Mouse (Mus musculus): ENCODE results near the gene Adam19. TPM values are rescaled to one million over a fixed set of nuclear protein-coding genes. Genes with fewer than 3 reads are reported as not detected.

Adam19 gene
- polyA plus RNA-seq, 1 experiment from 2014 or later = 9.3 TPM

DNA sequence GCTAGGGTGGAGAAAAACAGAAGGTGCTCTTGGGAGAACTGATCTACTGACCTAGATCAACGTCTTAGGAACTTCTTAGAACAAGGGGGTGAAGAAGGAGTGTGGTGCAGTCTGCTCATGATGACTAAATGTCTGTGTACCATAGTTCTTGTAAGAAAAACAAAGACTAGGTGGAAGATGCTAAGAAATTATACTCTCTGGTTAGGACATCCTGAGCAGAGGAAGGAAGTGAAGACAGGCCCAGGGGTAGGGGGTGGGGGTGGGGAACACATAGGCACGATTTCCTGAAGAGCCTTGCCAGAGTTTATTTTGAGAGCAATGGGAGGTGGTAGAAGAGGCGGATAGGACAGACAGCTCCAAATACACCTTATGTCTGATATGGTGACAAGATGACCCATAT, 27.6 kb downstream of the Adam19 start:
- WGBS = 73% methylated on average over 3 of the region's 3 CpGs
- H3K4me1 ChIP-seq = peaks cover 6% of the 10 kb centered on the region; the same call in 1 of the 2 replicates
- H3K4me3 ChIP-seq = no peak overlapping the region
- no peak for DNase-seq (ENCODE audit: low spot score)
- H3K27me3 ChIP-seq (ENCODE audit: low read depth, poor library complexity, severe bottlenecking) = no peaks in the 10 kb centered on the region
- H3K36me3 ChIP-seq = no peaks in the 10 kb centered on the region
- H3K27ac ChIP-seq (replicated peaks) = no peak overlapping the region
- H3K9me3 ChIP-seq (replicated peaks) = no peaks in the 10 kb centered on the region

DNA sequence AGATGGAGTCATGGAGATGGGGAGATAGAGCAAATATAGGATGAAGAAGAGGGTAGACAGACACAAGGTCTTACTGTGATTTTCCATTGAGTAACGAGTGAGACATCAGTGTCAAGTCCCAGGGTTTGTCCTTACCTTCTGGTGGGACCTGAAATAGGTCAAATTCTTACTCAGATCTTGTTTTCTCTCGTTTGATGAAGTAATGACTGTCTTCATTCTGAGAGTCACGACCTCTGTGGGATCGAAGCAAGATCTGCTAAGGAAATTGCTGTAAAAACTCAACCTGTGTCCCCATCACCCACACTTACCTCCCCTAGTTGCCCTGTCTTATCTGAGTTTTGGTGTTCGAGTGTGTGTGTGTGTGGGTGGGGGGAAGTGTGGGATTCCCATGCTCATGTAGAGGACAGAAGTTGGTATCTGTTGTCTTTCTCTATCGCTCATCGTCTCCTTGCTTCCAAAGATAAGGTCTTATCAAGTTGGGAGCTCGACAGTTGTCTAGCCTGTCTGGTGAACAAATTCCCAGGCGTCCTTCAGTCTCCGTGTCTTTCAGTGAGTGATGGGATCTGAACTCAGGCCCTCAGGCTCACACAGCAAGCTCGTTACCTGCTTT, 28.1 kb downstream of the Adam19 start:
- WGBS = 87% methylated on average over 11 of the region's 11 CpGs
- Histone ChIP-seq H3K27ac (replicated peaks) (no peak overlapping the region), H3K27me3 (ENCODE audit: low read depth, poor library complexity, severe bottlenecking) (no peaks in the 10 kb centered on the region), H3K4me3 (no peak overlapping the region), H3K36me3 (no peaks in the 10 kb centered on the region), H3K4me1 (peaks cover 6% of the 10 kb centered on the region; the same call in 1 of the 2 replicates), H3K9me3 (replicated peaks) (no peaks in the 10 kb centered on the region)
- no peak for DNase-seq (ENCODE audit: low spot score)

DNA sequence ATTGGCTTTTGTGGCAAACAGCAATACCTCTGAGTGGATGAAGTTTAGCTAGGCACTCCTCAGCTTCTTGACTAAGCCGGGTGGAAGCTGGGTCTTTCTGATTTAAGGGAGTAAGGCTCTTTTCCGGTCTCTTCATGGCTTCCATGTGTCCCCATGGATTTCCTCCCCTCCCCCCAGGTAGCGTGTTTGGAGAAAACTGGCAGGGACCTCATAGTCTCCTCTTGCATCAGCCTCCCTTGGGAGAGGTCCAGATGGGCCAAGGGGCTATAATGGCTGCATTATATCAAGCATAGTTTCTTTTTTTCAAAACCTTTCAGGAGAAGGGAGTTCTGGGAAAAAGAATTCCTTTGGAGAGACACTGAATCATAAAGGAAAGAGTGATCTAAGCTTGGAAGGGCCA, 28.8 kb downstream of the Adam19 start:
- Histone ChIP-seq H3K4me1 (peaks cover 6% of the 10 kb centered on the region; the same call in 1 of the 2 replicates), H3K4me3 (no peak overlapping the region), H3K27ac (replicated peaks) (no peak overlapping the region), H3K27me3 (ENCODE audit: low read depth, poor library complexity, severe bottlenecking) (no peaks in the 10 kb centered on the region), H3K9me3 (replicated peaks) (no peaks in the 10 kb centered on the region), H3K36me3 (no peaks in the 10 kb centered on the region)
- no peak for DNase-seq (ENCODE audit: low spot score)
- 88% methylated on average over 3 of the region's 3 CpGs for WGBS

DNA sequence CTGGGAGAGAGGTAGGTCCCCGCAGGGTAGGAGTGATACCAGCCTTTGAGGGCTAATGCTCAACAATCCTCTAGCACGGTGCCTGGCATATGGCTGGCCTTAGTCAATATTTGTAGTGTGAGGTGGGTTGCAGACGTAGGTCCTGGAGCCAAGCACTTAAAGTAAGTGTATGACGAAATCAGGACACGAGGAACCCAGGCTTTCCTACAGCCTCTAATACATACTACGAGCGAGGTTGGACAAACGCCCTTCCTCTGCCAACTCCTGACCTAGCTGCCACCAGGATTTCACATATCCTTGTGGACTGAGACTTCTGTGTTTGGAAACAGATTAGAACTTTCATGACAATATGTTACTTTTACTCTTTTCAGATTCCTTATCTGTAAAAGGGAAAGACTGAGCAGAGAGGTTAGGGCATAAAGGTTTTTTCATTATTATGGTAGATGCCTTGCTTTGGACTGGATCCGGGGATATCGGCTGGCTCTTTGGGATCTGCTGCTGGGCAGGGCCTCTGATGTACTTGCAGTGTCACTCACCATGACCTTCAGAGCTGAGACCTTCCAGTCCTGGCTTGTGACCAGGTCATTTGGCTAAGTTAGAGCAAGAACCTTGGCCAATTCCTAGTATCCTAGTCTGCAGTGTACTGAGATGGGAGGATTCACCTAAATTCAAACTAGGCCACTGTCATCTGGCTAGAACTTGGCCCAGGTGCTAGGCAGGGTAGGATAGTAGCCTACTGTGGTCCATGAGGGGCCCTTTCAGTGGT, 29.8 kb downstream of the Adam19 start:
- H3K4me1 ChIP-seq = peaks cover 6% of the 10 kb centered on the region; the same call in 1 of the 2 replicates
- DNase-seq (ENCODE audit: low spot score) = no peak
- WGBS = 88% methylated on average over 10 of the region's 10 CpGs
- no peaks in the 10 kb centered on the region for H3K36me3 ChIP-seq
- no peaks in the 10 kb centered on the region for H3K27me3 ChIP-seq (ENCODE audit: low read depth, poor library complexity, severe bottlenecking)
- H3K27ac ChIP-seq (replicated peaks) = no peak overlapping the region
- no peak overlapping the region for H3K4me3 ChIP-seq
- no peaks in the 10 kb centered on the region for H3K9me3 ChIP-seq (replicated peaks)

DNA sequence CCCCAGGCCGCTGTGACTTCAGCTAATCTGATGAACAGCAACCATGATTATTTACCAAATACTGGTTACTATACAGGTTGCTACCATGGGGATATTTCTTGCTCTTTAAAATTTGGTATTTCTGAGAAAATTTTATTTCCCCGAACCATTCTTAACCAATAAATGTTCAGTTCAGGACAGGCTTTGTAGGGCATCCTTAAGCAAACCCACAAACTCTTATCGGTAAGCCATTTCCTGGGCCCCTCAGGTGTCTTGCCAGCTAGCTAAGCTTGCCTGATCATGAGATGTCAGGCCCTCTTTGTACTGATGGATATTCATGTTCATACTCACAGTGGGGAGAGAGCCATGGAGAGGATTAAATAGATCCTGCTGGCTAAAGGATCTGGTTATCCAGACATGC, 30.7 kb downstream of the Adam19 start:
- Histone ChIP-seq H3K27me3 (ENCODE audit: low read depth, poor library complexity, severe bottlenecking) (no peaks in the 10 kb centered on the region), H3K4me1 (peaks cover 6% of the 10 kb centered on the region; the same call in 1 of the 2 replicates), H3K27ac (replicated peaks) (no peak overlapping the region), H3K9me3 (replicated peaks) (no peaks in the 10 kb centered on the region), H3K4me3 (no peak overlapping the region), H3K36me3 (no peaks in the 10 kb centered on the region)
- no peak for DNase-seq (ENCODE audit: low spot score)
- WGBS = 97% methylated on average over 3 of the region's 3 CpGs

DNA sequence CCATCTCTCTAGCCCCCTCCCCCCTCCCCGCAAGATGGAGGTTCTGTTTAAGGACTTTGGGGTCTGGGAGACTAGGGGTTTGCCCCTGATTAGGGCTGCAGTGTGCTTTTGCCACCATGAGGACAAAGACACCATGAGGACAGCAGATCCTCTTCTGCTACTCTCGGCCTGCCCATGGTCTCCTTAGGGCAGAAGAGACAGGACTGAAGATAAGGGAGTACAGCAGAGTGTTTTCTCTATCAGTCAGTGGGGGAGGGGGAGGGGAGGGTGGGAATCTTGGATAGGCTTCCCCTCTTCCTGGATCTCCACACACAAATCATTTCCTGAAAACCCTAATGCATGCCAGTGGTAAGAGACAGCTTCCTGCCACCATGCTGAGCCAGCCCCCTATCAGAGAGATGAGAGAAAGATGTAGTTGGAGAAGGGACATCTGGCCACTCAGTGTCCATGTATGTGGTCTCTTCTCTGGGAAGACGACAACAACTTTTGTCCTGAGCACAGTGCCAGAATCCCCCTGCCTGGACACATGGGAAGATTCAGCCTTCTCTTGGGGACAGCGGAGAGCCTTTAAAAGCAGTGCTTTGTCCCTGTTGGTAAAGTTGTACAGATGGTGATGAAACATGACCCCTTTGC, 33.4 kb downstream of the Adam19 start:
- DNase-seq (ENCODE audit: low spot score) = no peak
- H3K27ac ChIP-seq (replicated peaks) = no peak overlapping the region

DNA sequence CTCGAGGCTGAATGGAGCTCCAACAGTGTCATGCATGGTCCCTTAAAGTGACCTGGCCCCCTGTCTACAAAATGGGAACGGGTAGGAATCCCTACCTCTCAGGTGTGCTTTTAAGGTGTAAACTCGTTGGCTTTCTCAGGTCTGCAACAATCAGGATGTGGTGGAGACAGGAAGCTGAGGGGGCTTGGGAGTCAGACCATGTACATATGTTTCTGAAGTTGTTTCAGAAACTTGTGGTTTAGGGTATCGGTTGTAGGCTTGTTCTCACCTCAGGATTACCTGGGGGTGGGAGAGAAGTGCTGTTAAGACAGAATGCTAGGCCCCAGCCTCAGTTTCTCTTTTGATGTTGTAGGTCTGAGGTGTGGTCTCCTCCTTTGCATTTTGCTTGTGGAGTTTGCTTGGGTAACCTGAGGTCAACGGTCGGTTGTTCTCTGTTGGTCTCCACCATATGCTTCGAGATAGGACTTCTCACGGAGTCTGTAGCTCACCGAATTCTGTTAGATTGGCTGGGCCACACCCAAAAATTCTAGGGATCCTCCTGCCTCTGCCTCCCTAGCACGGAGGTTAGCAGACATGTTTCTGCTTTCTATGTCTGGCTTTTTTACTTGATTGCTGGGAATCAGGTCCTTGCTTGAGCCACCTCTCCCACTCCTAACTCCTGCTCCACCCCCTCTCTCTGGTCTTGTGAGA, 34.4 kb downstream of the Adam19 start:
- 92% methylated on average over 10 of the region's 10 CpGs for WGBS
- H3K9me3 ChIP-seq (replicated peaks) = no peaks in the 10 kb centered on the region
- H3K27ac ChIP-seq (replicated peaks) = no peak overlapping the region
- H3K4me3 ChIP-seq = no peak overlapping the region
- peaks cover 3% of the 10 kb centered on the region; the same call in 1 of the 2 replicates for H3K36me3 ChIP-seq
- peaks cover 6% of the 10 kb centered on the region; the same call in 1 of the 2 replicates for H3K4me1 ChIP-seq
- no peaks in the 10 kb centered on the region for H3K27me3 ChIP-seq (ENCODE audit: low read depth, poor library complexity, severe bottlenecking)
- DNase-seq (ENCODE audit: low spot score) = no peak

More for the DNA sequence above, 33.4 kb downstream of the Adam19 start:
- Histone ChIP-seq H3K27me3 (ENCODE audit: low read depth, poor library complexity, severe bottlenecking) (no peaks in the 10 kb centered on the region), H3K36me3 (no peaks in the 10 kb centered on the region), H3K4me1 (peaks cover 6% of the 10 kb centered on the region; the same call in 1 of the 2 replicates), H3K4me3 (no peak overlapping the region), H3K9me3 (replicated peaks) (no peaks in the 10 kb centered on the region)
- WGBS = 86% methylated on average over 4 of the region's 4 CpGs

DNA sequence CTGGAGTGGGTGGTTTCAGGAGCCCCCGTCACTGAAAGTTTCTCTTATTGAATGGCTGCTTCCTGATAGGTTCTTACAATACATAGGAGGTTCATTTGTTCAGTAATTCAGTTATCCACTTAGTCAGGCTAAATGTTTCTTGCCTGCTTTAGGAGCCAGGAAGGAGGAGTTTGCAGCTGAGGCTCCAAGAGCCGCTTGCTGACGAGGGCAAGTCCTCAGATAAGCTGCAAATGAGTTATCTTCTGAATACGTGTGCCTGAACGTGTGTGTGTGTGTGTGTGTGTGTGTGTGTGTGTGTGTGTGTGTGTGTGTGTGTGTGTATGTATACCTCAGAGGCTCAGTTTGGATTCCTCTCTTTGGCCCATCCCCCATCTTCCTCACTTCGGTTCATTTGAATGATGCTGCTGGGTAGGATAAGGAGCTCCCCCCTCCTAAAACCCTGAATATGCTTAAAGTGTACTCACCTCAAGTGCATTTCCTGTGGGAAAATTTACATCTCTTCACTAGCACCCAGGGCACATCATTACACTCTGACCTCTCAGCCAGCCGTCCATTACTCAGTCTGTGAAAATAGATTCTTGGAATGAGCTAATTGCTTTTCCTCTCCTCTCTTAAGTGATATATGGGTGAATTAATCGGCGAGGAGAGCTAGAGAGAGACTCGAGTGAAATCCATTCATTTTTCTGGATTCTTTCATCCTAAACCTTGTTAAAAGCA, 35.3 kb downstream of the Adam19 start:
- H3K36me3 ChIP-seq = peaks cover 8% of the 10 kb centered on the region; the same call in 1 of the 2 replicates
- peaks cover 6% of the 10 kb centered on the region; the same call in 1 of the 2 replicates for H3K4me1 ChIP-seq
- H3K4me3 ChIP-seq = no peak overlapping the region
- no peak overlapping the region for H3K27ac ChIP-seq (replicated peaks)
- no peaks in the 10 kb centered on the region for H3K27me3 ChIP-seq (ENCODE audit: low read depth, poor library complexity, severe bottlenecking)
- no peaks in the 10 kb centered on the region for H3K9me3 ChIP-seq (replicated peaks)
- WGBS = 81% methylated on average over 10 of the region's 10 CpGs
- no peak for DNase-seq (ENCODE audit: low spot score)

DNA sequence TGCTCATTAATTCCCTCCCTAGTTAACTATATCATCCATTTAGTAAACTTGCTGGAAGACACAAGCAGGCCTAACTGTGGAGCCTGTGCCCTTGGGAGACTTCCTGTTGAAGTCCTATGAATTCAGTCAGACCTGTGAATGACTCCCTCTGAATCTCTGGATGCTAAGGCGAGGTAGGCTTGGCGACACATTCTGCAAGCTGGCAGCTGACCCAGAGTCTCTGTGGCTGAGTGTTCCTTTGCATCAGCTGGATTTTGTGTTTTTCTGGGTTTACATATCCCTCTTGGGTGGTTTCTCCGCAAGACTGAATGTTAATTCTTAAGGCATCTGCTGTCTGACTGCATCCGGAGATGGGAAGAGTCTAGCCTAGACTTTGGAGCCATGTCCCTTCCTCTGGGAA, 36.3 kb downstream of the Adam19 start:
- Histone ChIP-seq H3K9me3 (replicated peaks) (no peaks in the 10 kb centered on the region), H3K36me3 (peaks cover 8% of the 10 kb centered on the region; the same call in 1 of the 2 replicates), H3K27ac (replicated peaks) (no peak overlapping the region), H3K4me1 (no peaks in the 10 kb centered on the region; the same call in 1 of the 2 replicates), H3K27me3 (ENCODE audit: low read depth, poor library complexity, severe bottlenecking) (no peaks in the 10 kb centered on the region), H3K4me3 (no peak overlapping the region)
- DNase-seq (ENCODE audit: low spot score) = no peak
- 85% methylated on average over 4 of the region's 4 CpGs for WGBS

DNA sequence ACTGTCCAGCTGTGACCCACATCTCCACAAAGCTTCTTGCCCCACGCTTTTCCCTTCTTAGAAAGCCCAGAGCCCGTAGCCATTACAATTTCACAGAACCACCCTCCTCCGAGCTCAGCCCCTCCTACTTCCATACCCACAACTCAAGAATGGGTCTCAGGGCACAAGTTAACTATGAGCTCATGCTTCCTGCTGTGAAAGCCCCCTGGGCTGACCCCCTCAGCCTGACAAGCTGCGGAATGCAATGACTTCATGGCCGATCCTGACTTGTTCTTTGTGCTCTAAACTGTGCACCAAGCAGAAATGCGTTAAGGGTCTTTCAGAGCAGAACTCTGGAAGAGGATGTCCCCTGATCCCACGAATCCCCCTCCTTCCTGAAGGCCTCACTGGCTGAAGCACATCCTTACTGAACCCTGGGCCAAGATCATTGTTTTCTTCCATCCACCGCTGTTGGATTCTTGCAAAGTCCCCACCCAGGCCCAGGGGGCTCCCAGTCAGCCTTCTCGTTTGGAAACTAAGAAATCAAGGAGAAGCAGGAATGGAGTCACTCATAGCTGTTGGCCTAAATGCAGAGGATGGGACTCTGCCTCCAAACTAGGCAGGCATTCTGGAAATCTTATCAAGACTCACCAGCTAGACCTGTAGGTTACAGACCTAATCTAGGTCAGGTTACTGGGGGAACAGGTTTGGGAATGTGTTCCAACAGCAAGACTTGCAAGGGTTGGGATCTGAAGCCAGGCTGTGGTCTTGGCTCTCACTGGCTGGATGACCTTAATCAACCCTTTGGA, 39.9 kb downstream of the Adam19 start:
- Histone ChIP-seq H3K4me1 (no peaks in the 10 kb centered on the region; the same call in 1 of the 2 replicates), H3K36me3 (peaks cover 18% of the 10 kb centered on the region), H3K9me3 (replicated peaks) (no peaks in the 10 kb centered on the region), H3K27ac (replicated peaks) (no peak overlapping the region), H3K27me3 (ENCODE audit: low read depth, poor library complexity, severe bottlenecking) (no peaks in the 10 kb centered on the region), H3K4me3 (no peak overlapping the region)
- no peak for DNase-seq (ENCODE audit: low spot score)
- WGBS = 82% methylated on average over 9 of the region's 9 CpGs

DNA sequence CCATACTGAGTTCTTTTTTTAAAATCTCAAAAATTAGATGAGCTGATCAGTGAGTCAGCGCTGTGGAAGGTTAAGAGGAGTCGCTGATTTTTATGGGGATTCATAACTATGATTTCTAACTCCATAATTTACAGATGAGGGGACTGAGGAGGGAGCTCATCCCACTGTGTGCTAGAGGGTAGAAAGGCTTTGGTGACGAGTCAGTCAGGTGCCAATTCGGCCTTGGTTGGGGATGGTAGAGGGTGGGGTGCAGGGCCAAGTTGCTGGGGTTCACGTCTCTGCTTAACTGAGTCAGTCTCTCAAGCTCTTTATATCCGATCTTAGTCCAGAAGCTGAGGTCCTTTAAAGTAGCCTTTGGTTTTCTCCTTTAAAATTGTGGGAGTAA, 40.5 kb downstream of the Adam19 start:
- H3K9me3 ChIP-seq (replicated peaks) = no peaks in the 10 kb centered on the region
- H3K27me3 ChIP-seq (ENCODE audit: low read depth, poor library complexity, severe bottlenecking) = no peaks in the 10 kb centered on the region
- H3K4me1 ChIP-seq = no peaks in the 10 kb centered on the region
- peaks cover 24% of the 10 kb centered on the region for H3K36me3 ChIP-seq
- H3K27ac ChIP-seq (replicated peaks) = no peak overlapping the region
- H3K4me3 ChIP-seq = no peak overlapping the region
- no peak for DNase-seq (ENCODE audit: low spot score)
- 88% methylated on average over 6 of the region's 6 CpGs for WGBS

Measured in midbrain, embryonic 10.5 days (tissue).